Mouse (Mus musculus) intestine, embryonic 14.5 days (tissue): ENCODE measurements at regions not wholly inside any gene's neighbourhood (a gene's known extent, or its start where the extent isn't known, plus 50 kb on each side); places are given as distances from the start of the nearest gene placed in this dataset.

Source experiments
- ATAC-seq: fragments of 200-750 bp; cut with Nextera tagmentation; replicated peaks from 2 replicates; pipeline ENCODE4 v1.8.0; 2017; ENCODE audit warnings: low read depth, moderate number of reproducible peaks, moderate TSS enrichment, moderate library complexity; ENCODE audit not compliant: low FRiP score, low TSS enrichment
- DNase-seq: peaks from one replicate; pipeline ENCODE4 v3.0.0-alpha.2; 2018; ENCODE audit warnings: low spot score
- H3K27ac ChIP-seq: fragments of 300-500 bp; sonication (generic); 2 replicates; pipeline ENCODE4 v1.5.1; 2014; ENCODE audit warnings: low read depth, mild to moderate bottlenecking, control low read depth
- H3K27me3 ChIP-seq: fragments of 300-500 bp; sonication (generic); replicated peaks from 2 replicates; pipeline ENCODE4 v1.6.1; 2014; ENCODE audit warnings: low read length, control low read depth; ENCODE audit not compliant: control insufficient read depth, insufficient read depth
- H3K36me3 ChIP-seq: fragments of 300-500 bp; sonication (generic); 2 replicates; pipeline ENCODE4 v1.6.1; 2014; ENCODE audit warnings: low read length, control low read depth; ENCODE audit not compliant: control insufficient read depth, insufficient read depth
- H3K4me1 ChIP-seq: fragments of 300-500 bp; sonication (generic); replicated peaks from 2 replicates; pipeline ENCODE4 v1.6.1; 2014; ENCODE audit warnings: low read length, control low read depth, mixed read lengths; ENCODE audit not compliant: control insufficient read depth, insufficient read depth
- H3K4me2 ChIP-seq: fragments of 300-500 bp; sonication (generic); 2 replicates; pipeline ENCODE4 v1.6.1; 2014; ENCODE audit warnings: low read length
- H3K4me3 ChIP-seq: fragments of 300-500 bp; sonication (generic); 2 replicates; pipeline ENCODE4 v1.5.1; 2014; ENCODE audit warnings: low read depth, low read length, control low read depth, mixed read lengths
- H3K9ac ChIP-seq: fragments of 300-500 bp; sonication (generic); 2 replicates; pipeline ENCODE4 v1.6.1; 2014; ENCODE audit warnings: mild to moderate bottlenecking, low read length
- H3K9me3 ChIP-seq: fragments of 300-500 bp; sonication (generic); 2 replicates; pipeline ENCODE4 v1.6.1; 2016; ENCODE audit warnings: low read length, control low read depth; ENCODE audit not compliant: control insufficient read depth
- WGBS: fragments of 180-500 bp; shearing (Covaris S2); extraction: QIAGEN DNeasy Blood & Tissue Kit; methylation state at CpG from one replicate; pipeline ENCODE4 v1.1.7; 2014; 5-methylcytosine and 5-hydroxymethylcytosine counted together

DNA sequence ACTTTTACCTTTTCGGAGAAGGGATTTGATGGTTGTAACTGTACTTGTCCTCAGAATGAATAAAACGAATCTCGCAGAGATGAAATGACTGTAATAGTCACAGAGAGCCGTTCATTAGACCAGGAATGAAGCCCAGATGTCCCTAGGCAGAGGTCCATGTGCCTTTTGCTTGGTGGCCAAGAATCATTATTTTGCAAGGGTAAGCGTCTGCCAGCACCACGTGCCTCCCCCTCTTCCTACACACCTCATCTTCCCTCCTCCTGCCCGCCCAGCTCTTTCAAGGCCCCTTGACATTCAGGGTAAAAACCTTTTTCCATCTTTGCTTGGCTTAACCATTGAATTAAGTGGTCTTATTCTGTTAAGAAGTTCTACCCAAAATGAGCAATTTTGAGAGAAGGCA is 161.1 kb upstream of the Rad23b start:
- H3K9ac ChIP-seq, result no peak overlapping the region
- H3K27me3 ChIP-seq, result no peaks in the 10 kb centered on the region
- H3K9me3 ChIP-seq, result no peaks in the 10 kb centered on the region
- no peak overlapping the region for H3K4me3 ChIP-seq
- 90% methylated on average over 7 of the region's 7 CpGs for WGBS
- DNase-seq, result no peak
- no peaks in the 10 kb centered on the region for H3K36me3 ChIP-seq
- no peak overlapping the region for H3K4me2 ChIP-seq
- H3K4me1 ChIP-seq, result no peaks in the 10 kb centered on the region
- H3K27ac ChIP-seq, result no peak overlapping the region
- no peak for ATAC-seq

GRCm38 (mm10) chr4:55190586-55190985 is 159.3 kb upstream of the Rad23b start:
- no peaks in the 10 kb centered on the region for H3K9me3 ChIP-seq
- ATAC-seq (no peak), DNase-seq (no peak)
- H3K4me1 ChIP-seq, result no peaks in the 10 kb centered on the region
- no peak overlapping the region for H3K4me3 ChIP-seq
- no peak overlapping the region for H3K27ac ChIP-seq
- WGBS, result 75% methylated on average over 6 of the region's 6 CpGs
- H3K4me2 ChIP-seq, result no peak overlapping the region
- H3K27me3 ChIP-seq, result no peaks in the 10 kb centered on the region
- no peak overlapping the region for H3K9ac ChIP-seq
- H3K36me3 ChIP-seq, result no peaks in the 10 kb centered on the region

- Histone ChIP-seq H3K4me1 (no peaks in the 10 kb centered on the region), H3K36me3 (no peaks in the 10 kb centered on the region), H3K9ac (no peak overlapping the region), H3K27ac (no peak overlapping the region), H3K4me3 (no peak overlapping the region), H3K27me3 (no peaks in the 10 kb centered on the region), H3K9me3 (no peaks in the 10 kb centered on the region), H3K4me2 (no peak overlapping the region)
- 95% methylated on average over 1 of the region's 1 CpGs for WGBS
- ATAC-seq, result no peak
- no peak for DNase-seq
Measured at GRCm38 (mm10) chr4:55194061-55194460, 155.8 kb upstream of the Rad23b start.

DNA sequence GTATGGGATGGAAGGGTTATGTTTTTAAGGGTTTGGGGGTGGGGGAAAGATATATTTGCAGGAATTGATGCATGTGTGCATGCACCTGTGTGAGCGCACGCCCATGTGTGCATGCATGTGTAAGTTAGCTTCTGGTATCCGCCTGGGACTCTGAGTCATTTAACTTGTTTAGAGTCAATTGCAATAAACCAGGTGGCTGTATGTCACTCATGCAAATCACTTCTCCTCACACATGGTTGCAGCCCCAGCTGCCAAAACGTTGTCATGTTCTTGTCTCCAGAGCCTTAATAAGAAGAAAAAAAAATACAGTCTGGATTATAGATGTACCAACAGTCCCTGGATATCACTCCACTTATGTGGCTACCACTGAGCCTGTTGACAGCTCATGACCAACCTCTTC is 155.3 kb upstream of the Rad23b start:
- H3K4me1 ChIP-seq, result no peaks in the 10 kb centered on the region
- DNase-seq (no peak), ATAC-seq (no peak)
- 84% methylated on average over 4 of the region's 4 CpGs for WGBS
- H3K4me3 ChIP-seq, result no peak overlapping the region
- H3K36me3 ChIP-seq, result no peaks in the 10 kb centered on the region
- H3K4me2 ChIP-seq, result no peak overlapping the region
- no peak overlapping the region for H3K9ac ChIP-seq
- no peaks in the 10 kb centered on the region for H3K9me3 ChIP-seq
- H3K27me3 ChIP-seq, result no peaks in the 10 kb centered on the region
- H3K27ac ChIP-seq, result no peak overlapping the region

DNA sequence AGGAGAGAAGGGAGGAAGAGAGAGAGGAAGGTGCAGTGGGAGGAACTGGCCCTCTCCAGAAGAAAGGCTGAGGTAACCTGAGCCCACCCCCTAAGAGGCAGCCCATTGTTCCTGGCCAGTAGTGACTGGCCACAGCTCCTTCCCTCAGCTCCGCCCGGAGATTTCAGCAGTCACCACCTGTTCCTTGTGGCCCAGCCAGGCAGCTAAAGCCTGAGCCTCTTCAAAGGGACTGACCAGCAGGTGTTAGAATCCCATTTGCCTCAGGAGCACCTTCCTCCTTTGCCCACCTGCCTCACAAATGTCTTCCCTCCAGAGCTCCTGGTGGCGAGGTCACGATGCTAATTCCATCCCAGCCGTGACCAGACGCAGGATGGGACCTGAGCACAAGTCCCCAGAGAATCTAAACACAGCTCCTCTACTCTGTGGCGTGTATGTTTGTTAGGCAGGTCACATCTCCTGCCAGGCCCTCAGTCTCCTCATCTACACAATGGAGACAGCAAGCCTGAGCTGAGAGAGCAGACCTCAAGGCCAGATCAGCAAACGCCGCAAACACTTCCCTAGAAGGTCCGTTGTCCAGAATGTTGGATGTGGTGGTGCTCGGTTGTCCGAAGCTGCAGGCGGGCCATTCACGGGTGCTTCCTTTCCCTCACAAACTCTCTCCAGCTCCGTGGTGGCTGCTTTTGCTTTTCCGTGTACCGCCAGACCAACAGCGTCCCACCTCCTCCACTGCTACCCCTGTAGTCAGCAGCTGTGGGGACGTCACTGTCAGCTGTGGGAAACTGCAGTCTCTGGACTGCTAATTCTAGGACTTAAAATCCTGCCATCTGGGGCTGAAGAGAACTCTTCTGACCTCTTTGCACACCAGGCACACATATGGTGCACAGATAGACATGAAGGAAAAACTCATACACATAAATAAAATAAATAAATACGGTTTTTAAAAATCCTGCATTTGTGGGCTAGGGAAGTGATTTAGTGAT is 145.8 kb upstream of the Rad23b start:
- Histone ChIP-seq H3K4me3 (no peak overlapping the region), H3K4me2 (no peak overlapping the region), H3K4me1 (no peaks in the 10 kb centered on the region), H3K27me3 (no peaks in the 10 kb centered on the region), H3K9me3 (no peaks in the 10 kb centered on the region), H3K27ac (no peak overlapping the region), H3K36me3 (no peaks in the 10 kb centered on the region), H3K9ac (no peak overlapping the region)
- no peak for ATAC-seq
- no peak for DNase-seq
- 52% methylated on average over 20 of the region's 20 CpGs for WGBS

GRCm38 (mm10) chr4:55206226-55206625 is 143.6 kb upstream of the Rad23b start:
- Histone ChIP-seq H3K27me3 (no peaks in the 10 kb centered on the region), H3K4me1 (no peaks in the 10 kb centered on the region), H3K4me2 (no peak overlapping the region), H3K4me3 (no peak overlapping the region), H3K27ac (no peak overlapping the region), H3K36me3 (no peaks in the 10 kb centered on the region), H3K9me3 (no peaks in the 10 kb centered on the region), H3K9ac (no peak overlapping the region)
- DNase-seq (no peak), ATAC-seq (no peak)
- 84% methylated on average over 3 of the region's 3 CpGs for WGBS

- no peak overlapping the region for H3K4me3 ChIP-seq
- no peaks in the 10 kb centered on the region for H3K36me3 ChIP-seq
- no peaks in the 10 kb centered on the region for H3K4me1 ChIP-seq
- ATAC-seq (no peak), DNase-seq (no peak)
- WGBS, result 36% methylated on average over 13 of the region's 13 CpGs
- H3K4me2 ChIP-seq, result no peak overlapping the region
- no peaks in the 10 kb centered on the region for H3K9me3 ChIP-seq
- H3K27ac ChIP-seq, result no peak overlapping the region
- H3K27me3 ChIP-seq, result no peaks in the 10 kb centered on the region
- no peak overlapping the region for H3K9ac ChIP-seq
Measured at GRCm38 (mm10) chr4:55207749-55208385, 142.0 kb upstream of the Rad23b start.

DNA sequence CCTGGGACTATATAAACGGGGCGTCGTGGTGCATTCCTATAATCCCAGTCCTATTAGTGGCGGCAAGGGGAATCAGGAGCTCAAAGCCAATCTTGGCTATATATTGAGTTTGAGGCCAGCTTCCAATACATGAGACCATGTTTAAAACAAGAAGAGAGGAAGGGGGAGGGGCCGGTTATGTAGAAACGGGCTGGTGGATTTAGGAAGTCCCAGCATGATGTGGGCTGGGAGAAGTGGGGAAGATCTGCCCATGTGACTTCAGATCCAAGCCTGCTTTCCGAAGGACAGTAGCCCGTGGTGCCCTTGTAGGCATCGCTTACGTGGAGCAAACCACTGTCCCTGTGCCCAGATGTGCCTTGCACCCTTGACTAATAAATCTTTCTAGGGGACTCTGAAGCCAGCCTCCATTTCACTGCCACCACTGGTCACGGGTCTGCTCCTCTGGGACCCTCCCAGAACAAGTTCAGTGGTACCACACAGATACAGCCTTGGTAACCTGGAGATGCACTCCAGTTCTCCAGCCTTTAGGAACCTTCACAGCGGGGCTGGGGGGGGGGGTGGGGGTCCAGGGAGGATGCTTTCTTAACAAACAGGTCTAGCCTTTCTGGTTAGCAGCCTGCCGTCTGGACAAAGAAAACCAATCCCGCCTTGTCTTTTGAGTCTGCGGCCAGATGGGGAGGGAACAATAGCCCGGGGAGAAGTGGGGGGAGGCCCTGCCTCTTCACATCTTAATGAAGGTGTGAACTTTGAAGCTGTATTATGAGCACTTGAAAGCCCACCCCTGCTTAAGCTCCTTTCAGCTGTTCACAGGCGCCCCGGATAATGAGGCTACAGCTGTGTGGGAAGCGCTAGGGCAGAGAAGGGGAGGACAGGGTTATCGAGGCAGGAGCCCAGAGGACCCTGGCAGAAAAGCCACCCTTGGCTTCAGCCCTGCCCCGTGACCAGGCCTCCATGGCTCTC is 141.2 kb upstream of the Rad23b start:
- ATAC-seq (no peak), DNase-seq (no peak)

More for the DNA sequence above, 141.2 kb upstream of the Rad23b start:
- Histone ChIP-seq H3K27ac (no peak overlapping the region), H3K4me2 (no peak overlapping the region), H3K9me3 (no peaks in the 10 kb centered on the region), H3K4me1 (no peaks in the 10 kb centered on the region), H3K4me3 (no peak overlapping the region), H3K36me3 (no peaks in the 10 kb centered on the region), H3K27me3 (no peaks in the 10 kb centered on the region), H3K9ac (no peak overlapping the region)
- WGBS, result 17% methylated on average over 21 of the region's 21 CpGs
